Mouse (Mus musculus): ENCODE data around the gene Olfr980.
"Not testable (repeated sequence)": the region's sequence is repeated elsewhere in the genome, so short reads cannot be mapped to it uniquely, and the experiment has no call there.

DNA sequence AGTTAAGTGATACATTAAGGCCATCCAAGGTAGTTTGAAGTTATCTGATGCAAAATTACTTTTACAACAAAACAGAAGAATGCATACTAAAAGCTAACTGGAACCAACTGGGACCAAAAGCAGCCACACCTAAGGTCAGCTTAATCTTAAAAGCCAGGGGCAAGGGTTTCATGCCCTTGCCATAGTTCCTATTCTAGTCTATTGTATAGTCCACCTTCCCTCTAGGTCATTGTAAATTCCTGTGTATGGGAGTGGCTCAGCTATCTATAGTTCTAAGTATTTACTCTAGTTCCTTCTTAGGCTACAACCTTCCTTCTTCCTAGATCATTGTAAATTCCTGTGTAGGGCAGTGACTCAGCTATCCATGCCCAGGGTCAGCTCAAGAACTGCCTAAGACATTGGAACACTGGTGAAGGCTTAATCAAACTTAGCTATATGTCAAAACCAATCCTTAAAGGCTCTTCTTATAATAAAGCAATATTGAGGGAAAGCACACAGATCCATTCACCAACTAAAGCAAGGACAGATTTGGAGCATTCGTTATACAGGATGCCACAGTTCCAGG is 32.7 kb downstream of the Olfr980 start:
- not testable (repeated sequence) for TF ChIP-seq CEBPB (IDR thresholded peaks at IDR 0.05; ENCODE audit: low read depth); MYOD1 (IDR thresholded peaks at IDR 0.05; ENCODE audit: control insufficient read depth, insufficient read length, low read depth); CTCF (IDR thresholded peaks at IDR 0.05; ENCODE audit: control insufficient read depth, insufficient read depth, insufficient read length)

Data from C2C12 (cell line).